Mouse (Mus musculus): ENCODE measurements around the gene Ell3.
"Not testable (repeated sequence)": the region's sequence is repeated elsewhere in the genome, so short reads cannot be mapped to it uniquely, and the experiment has no call there.

The Ell3 gene

GRCm38 (mm10) chr2:121444178-121444577 lies at the start of gene Ell3:
TSS of gene Ell3 (minus strand) at chr2:121444278.
- no peak for DNase-seq

GRCm38 (mm10) chr2:121484403-121484802 lies 40.3 kb upstream of the Ell3 start:
- DNase-seq, result not testable (repeated sequence)

GRCm38 (mm10) chr2:121483576-121483975 lies 39.5 kb upstream of the Ell3 start:
- no peak for DNase-seq

GRCm38 (mm10) chr2:121480916-121481315 lies 36.8 kb upstream of the Ell3 start:
- DNase-seq, result not testable (repeated sequence)

GRCm38 (mm10) chr2:121480498-121480897 lies 36.4 kb upstream of the Ell3 start:
- DNase-seq, result no peak

GRCm38 (mm10) chr2:121477491-121478266 lies 33.6 kb upstream of the Ell3 start:
- DNase-seq, result no peak

- not testable (repeated sequence) for DNase-seq
Measured at GRCm38 (mm10) chr2:121475306-121475705, 31.2 kb upstream of the Ell3 start.

- DNase-seq, result no peak
Measured at GRCm38 (mm10) chr2:121474180-121474535, 30.1 kb upstream of the Ell3 start.

GRCm38 (mm10) chr2:121473301-121474179 lies 29.5 kb upstream of the Ell3 start, which contains the start of gene Mfap1b:
TSS of gene Mfap1b (minus strand) at chr2:121474067.
- peak; percentile 81 for DNase-seq

- not testable (repeated sequence) for DNase-seq
Measured at GRCm38 (mm10) chr2:121472783-121473182, 28.7 kb upstream of the Ell3 start.

- not testable (repeated sequence) for DNase-seq
Measured at GRCm38 (mm10) chr2:121468982-121469381, 24.9 kb upstream of the Ell3 start.

- DNase-seq, result no peak
Measured at GRCm38 (mm10) chr2:121460071-121460470, 16.0 kb upstream of the Ell3 start.

- peak; percentile 86 for DNase-seq
Measured at GRCm38 (mm10) chr2:121456692-121457642, 12.9 kb upstream of the Ell3 start, which contains the start of gene Serinc4. TSS of gene Serinc4 (minus strand) at chr2:121456781.

- DNase-seq, result no peak
Measured at GRCm38 (mm10) chr2:121455534-121455933, 11.5 kb upstream of the Ell3 start.

GRCm38 (mm10) chr2:121453917-121454316 lies 9.8 kb upstream of the Ell3 start:
- no peak for DNase-seq

- no peak for DNase-seq
Measured at GRCm38 (mm10) chr2:121452990-121453389, 8.9 kb upstream of the Ell3 start, which contains the start of gene Hypk. TSS of gene Hypk (plus strand) at chr2:121453290.

GRCm38 (mm10) chr2:121452361-121452760 lies 8.3 kb upstream of the Ell3 start:
- DNase-seq, result no peak

- DNase-seq, result no peak
Measured at GRCm38 (mm10) chr2:121450093-121450492, 6.0 kb upstream of the Ell3 start.

- DNase-seq, result no peak
Measured at GRCm38 (mm10) chr2:121449545-121450011, 5.5 kb upstream of the Ell3 start.

GRCm38 (mm10) chr2:121448739-121449535 lies 4.9 kb upstream of the Ell3 start, which contains the start of gene Serf2:
TSS of gene Serf2 (plus strand) at chr2:121449195.
- peak; percentile 100 for DNase-seq

- DNase-seq, result peak; percentile 48
Measured at GRCm38 (mm10) chr2:121448136-121448535, 4.1 kb upstream of the Ell3 start.

Data from kidney, adult 11 months (tissue).